Mouse (Mus musculus): Measurements from ENCODE around the gene Olfr653.

Gene Olfr653

DNA sequence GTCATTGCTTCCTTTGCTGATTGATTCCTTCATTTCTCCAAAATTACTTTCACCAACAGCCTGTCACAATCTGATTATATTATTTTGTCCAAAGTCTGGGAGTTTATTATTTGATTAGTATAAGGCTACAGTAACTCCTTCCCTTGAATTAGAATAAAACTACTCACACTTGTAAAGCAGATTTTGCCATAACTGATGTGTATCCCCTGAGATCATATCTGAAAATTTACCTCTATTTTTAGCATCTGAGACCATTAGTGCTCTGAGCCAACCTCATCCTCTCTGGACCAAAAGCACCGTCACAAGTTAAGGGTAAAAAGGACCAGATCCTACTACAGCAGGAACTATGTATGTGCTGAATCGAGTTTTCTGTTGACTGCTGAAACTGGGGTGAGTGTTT is at the start of gene Olfr653:
Gene Olfr653 (plus strand): TSS at position 301 of the 400 bp plus-strand sequence.
- DNase-seq (ENCODE audit: low spot score in 2 of 2), result no peak

DNA sequence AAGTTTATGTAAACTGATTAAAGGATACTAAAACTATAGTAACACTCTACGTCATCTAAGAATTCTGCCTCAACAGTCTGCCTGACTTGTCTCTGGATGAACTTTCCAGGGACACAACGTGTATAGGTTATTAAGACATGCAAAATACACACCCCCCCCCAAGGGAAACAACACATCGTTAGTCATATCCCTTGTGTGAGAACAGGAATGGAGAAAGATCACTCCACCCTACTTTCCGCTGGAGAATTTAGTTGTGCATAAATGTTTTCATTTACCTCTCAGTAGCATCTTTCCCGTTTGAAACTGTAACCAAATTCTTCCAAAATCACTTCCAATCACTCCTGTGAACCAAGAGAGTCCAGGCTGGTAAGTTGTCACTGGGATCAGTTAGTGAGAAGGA is 27.3 kb upstream of the Olfr653 start, which contains the start of gene Olfr651:
Gene Olfr651 (plus strand): TSS at position 301 of the 400 bp plus-strand sequence.
- no peak for DNase-seq (ENCODE audit: low spot score in 2 of 2)

DNA sequence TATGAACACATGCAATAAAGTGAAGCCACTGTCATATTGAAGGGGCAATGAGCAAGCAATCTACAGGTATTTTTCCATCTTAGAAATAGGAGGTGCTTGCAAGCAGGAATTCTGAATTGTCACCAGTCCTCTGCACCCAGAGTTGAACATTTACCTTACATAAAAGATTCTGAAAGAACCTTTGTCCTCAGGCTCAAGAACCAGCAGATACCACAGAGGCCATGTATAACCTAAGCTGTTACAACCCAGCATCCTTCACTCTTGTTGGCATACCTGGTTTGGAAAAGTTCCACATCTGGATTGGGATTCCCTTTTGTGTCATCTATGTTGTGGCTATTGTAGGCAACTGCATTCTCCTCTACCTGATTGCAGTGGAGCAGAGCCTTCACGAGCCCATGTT is 24.4 kb upstream of the Olfr653 start:
- no peak for DNase-seq (ENCODE audit: low spot score in 2 of 2)

DNA sequence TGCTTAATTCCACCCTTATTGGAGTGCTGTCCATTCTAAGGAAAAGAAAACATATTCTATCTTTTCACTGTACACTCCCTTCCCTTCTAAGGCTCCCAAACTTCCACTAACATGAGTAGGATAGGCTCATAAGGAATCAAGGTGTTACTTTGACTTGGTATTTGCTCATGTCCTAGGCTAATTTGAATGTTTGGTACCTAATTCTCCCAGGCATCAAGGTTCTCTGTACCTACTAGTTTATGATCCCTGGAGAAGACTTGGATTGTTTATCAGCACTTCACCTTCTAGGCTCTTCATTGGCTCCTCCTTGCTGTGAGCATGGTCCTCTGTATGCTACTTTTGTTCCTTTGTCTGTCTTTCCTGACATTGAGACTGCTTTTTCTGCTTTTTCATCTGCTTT is 16.5 kb upstream of the Olfr653 start, which contains the start of gene Olfr652:
Gene Olfr652 (plus strand): TSS at position 301 of the 400 bp plus-strand sequence.
- DNase-seq (ENCODE audit: low spot score in 2 of 2), result no peak

DNA sequence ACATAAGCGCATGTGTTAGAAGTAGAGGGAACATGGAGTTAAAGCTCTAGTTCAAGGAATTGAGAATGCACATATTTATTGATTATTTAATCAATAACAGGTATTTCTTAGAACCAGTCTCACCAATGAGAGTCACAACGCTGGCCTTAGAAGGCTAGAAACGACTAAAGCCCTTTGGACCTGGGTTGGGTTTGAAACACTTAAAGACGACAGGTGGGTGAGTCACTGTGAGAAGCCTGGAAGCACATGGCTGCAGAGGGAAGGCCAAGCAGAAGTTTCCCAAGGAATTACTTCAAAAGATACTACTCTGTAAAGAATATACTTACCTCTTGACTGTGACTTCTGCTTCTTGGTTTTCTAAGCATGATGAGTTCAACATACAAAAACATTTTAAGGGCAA is 3.7 kb downstream of the Olfr653 start:
- no peak for DNase-seq (ENCODE audit: low spot score in 2 of 2)

DNA sequence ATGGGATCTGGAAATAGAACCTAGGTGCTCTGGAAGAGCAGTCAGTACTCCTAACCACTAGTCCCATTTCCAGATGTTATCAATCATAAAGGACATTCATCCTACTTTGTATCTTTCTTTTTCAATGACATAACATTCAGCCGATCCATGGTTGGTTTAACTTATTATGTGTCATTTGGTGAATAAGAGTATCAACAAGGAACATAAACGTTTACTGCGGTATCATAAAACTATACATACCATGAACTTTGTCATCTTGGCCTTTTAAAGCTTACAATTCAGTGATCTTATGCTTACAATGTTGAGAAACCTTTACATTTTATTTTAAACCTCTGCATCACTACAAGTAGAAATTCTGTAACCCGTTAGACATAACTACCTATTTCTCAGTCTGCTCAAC is 4.3 kb downstream of the Olfr653 start:
- no peak for DNase-seq (ENCODE audit: low spot score in 2 of 2)

DNA sequence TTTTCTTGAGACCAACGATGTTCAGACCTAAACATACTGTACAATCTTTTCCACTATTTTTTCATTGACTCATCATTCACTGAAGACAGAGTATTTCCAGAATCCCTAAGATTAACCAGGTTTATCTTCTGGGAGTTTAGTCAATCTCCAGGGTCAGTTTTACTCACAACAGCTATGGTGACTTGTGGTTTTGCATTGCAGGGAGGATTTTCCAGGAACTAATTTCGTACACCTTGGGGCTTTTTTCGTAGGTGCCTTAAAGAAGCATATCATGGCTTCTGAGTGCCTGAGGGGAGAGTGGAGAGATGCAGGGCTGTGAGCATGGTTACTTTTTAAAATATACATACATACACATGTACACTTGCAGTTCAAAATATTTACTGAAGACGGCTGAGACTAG is 9.6 kb downstream of the Olfr653 start, which contains the start of gene Olfr654:
Gene Olfr654 (plus strand): TSS at position 301 of the 400 bp plus-strand sequence.
- no peak for DNase-seq (ENCODE audit: low spot score in 2 of 2)

DNA sequence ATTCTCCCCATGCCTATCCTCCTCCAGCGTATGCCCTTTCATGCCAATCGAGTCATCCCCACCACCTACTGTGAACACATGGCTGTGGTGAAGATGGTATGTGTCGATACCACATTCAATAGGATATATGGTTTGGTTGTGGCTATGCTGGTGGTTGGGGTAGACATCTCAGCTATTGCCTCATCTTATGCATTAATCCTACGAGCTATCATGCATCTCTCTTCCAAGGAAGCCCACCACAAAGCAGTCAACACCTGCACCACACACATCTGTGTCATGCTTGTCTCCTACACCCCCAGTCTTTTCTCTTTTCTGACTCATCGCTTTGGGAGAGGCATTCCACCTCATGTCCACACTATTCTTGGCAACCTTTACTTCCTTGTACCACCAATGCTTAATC is 11.2 kb downstream of the Olfr653 start:
- DNase-seq (ENCODE audit: low spot score in 2 of 2), result no peak

DNA sequence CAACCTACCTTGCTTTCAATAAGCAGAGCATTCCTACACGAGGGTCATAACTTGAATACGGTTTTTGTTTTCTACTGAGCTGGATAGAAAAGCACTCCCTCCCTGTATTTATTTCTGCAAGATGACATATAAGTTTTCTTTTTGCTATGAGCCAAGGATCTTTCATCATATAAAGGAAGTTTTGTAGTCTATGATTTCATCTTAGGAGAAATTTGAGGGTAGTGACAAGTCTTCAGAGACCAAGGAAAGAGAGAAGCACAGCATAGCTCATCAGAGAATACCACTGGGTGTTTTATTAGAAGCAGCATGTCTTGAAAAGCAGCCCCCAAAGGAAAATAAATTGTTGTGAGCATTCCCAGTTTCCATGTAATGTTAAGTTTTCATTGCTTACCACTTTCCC is 24.6 kb downstream of the Olfr653 start, which contains the start of gene Olfr655:
Gene Olfr655 (minus strand): TSS at position 101 of the 400 bp plus-strand sequence.
- DNase-seq (ENCODE audit: low spot score in 2 of 2), result no peak

DNA sequence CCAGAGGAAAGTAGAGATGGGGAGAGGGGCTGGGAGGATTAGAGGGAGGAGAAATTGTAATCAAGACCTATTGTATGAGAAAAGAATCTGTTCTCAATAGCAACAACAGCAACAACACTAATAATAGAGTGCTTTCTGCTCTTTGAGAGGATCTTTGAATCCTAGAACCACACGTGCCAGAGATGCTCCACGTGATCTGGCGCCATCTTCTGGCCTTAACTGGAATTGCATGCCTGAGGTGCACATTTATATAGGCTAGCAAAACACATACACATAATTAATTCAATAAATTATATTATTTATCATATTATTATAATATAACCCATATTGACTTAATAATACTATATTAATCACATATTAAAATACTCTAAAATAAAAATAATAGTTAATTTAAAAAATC is 26.1 kb downstream of the Olfr653 start:
- DNase-seq (ENCODE audit: low spot score in 2 of 2), result no peak

DNA sequence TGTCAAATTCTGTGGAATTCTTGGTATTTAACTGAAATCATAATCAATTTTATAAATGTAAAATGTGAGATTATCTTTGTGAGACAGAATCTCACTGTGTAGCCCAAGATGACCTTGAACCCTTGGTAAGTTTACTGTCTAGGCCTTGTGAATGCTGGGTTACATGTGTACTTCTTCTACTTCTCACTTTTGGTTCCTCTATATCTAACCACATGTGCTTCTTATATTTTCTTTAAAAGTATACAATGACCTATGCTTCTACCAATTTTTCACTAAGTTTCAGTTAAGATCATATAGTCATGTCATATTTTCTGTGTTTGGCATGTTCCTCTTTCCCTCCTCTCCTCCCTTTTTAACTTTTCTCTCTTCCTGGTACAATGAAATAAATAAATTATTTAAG is 27.6 kb downstream of the Olfr653 start:
- DNase-seq (ENCODE audit: low spot score in 2 of 2), result no peak

DNA sequence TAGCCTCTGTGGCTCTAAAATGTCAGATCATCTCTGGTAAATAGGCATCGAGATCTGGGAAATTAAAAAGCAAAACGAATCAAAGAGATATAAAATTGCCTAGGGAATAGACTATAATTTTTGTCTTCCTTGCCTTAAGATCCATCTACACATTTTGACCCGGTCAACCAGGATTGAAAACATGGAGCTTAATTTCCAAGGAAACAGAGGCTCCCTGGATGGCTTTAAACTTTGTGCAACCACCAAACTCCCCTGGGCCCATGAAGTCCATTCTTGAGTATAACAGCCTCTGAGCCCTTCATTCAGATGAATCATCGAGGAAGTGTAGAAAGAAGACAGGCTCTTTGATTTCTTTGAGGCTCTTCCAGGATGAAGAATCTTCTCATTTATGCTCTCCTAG is 36.5 kb downstream of the Olfr653 start, which contains the start of gene Olfr656:
Gene Olfr656 (plus strand): TSS at position 301 of the 400 bp plus-strand sequence.
- no peak for DNase-seq (ENCODE audit: low spot score in 2 of 2)

DNA sequence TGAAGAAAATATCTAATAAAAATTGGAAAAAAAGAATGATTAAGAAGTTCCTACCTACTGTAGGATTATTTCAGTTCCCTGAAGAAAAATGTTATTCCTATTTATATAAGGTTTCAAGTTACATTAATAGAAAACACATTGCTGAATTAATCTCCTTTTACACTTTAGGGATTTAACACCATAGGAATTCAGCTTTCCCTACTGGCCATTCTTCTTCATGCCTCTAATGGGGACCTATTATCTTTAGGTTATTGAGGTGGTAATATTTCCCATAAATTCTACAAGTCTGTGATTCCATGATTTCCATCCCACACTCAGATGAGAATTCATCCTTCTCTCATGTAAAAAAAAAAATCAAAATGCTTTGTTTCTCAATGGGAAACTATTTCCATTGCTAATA is 47.4 kb downstream of the Olfr653 start, which contains the start of gene Olfr657:
Gene Olfr657 (plus strand): TSS at position 301 of the 400 bp plus-strand sequence.
- no peak for DNase-seq (ENCODE audit: low spot score in 2 of 2)
